Mouse (Mus musculus): ENCODE results near the gene 0610030E20Rik. TPM values are rescaled to one million over a fixed set of nuclear protein-coding genes. Genes with fewer than 3 reads are reported as not detected.
A peak's percentile ranks its signal among the peaks of the same experiment; 100 is the strongest.

Gene 0610030E20Rik
- polyA plus RNA-seq, 1 experiment from 2014 or later: 18.7 TPM

GRCm38 (mm10) chr6:72354025-72354424, 6.9 kb downstream of the 0610030E20Rik start:
- H3K27ac ChIP-seq: no peak overlapping the region
- no peak overlapping the region for H3K4me3 ChIP-seq
- H3K4me2 ChIP-seq: peak overlapping the region; percentile 84; the same call in 1 of the 2 replicates
- H3K9me3 ChIP-seq: no peaks in the 10 kb centered on the region
- WGBS: 88% methylated on average over 1 of the region's 1 CpGs
- H3K36me3 ChIP-seq (replicated peaks): peaks cover 7% of the 10 kb centered on the region; the same call in 1 of the 2 replicates
- peaks cover 26% of the 10 kb centered on the region for H3K4me1 ChIP-seq
- ATAC-seq (replicated peaks): no peak
- H3K27me3 ChIP-seq (replicated peaks): no peaks in the 10 kb centered on the region
- no peak overlapping the region for H3K9ac ChIP-seq

GRCm38 (mm10) chr6:72355066-72355911, 8.2 kb downstream of the 0610030E20Rik start, which contains the start of gene Tmem150a:
TSS of gene Tmem150a (plus strand) at chr6:72355447.
- H3K4me3 ChIP-seq: peak within 1 kb of the TSS; percentile 58
- peaks cover 6% of the 10 kb centered on the region; the same call in 1 of the 2 replicates for H3K36me3 ChIP-seq (replicated peaks)
- peak within 1 kb of the TSS; percentile 67 for H3K27ac ChIP-seq
- H3K4me2 ChIP-seq: peak within 1 kb of the TSS; percentile 84
- H3K9me3 ChIP-seq: no peaks in the 10 kb centered on the region
- no peaks in the 10 kb centered on the region for H3K27me3 ChIP-seq (replicated peaks)
- WGBS: under 1% methylated on average over 68 of the region's 71 CpGs
- peaks cover 25% of the 10 kb centered on the region for H3K4me1 ChIP-seq
- H3K9ac ChIP-seq: peak within 1 kb of the TSS; percentile 76
- ATAC-seq (replicated peaks): peak; percentile 88

GRCm38 (mm10) chr6:72356001-72356532, 8.9 kb downstream of the 0610030E20Rik start:
- Histone ChIP-seq H3K4me3 (peak overlapping the region; percentile 58), H3K27me3 (replicated peaks) (no peaks in the 10 kb centered on the region), H3K4me1 (peaks cover 32% of the 10 kb centered on the region), H3K4me2 (peak overlapping the region; percentile 84), H3K36me3 (replicated peaks) (0 out of 2 replicates have a peak, but pooled peaks cover 4% of the 10 kb centered on the region), H3K9ac (peak overlapping the region; percentile 76), H3K27ac (peak overlapping the region; percentile 67), H3K9me3 (no peaks in the 10 kb centered on the region)
- peak; percentile 26 for ATAC-seq (replicated peaks)
- 34% methylated on average over 8 of the region's 8 CpGs for WGBS

GRCm38 (mm10) chr6:72357164-72358079, 10.3 kb downstream of the 0610030E20Rik start:
- H3K9me3 ChIP-seq: no peaks in the 10 kb centered on the region
- 80% methylated on average over 5 of the region's 5 CpGs for WGBS
- no peak for ATAC-seq (replicated peaks)
- 0 out of 2 replicates have a peak, but pooled peaks cover 4% of the 10 kb centered on the region for H3K36me3 ChIP-seq (replicated peaks)
- H3K4me2 ChIP-seq: no peak overlapping the region
- H3K27ac ChIP-seq: no peak overlapping the region
- H3K4me1 ChIP-seq: peaks cover 40% of the 10 kb centered on the region
- no peaks in the 10 kb centered on the region for H3K27me3 ChIP-seq (replicated peaks)
- no peak overlapping the region for H3K9ac ChIP-seq
- no peak overlapping the region for H3K4me3 ChIP-seq

GRCm38 (mm10) chr6:72358086-72358764, 11.1 kb downstream of the 0610030E20Rik start:
- H3K9me3 ChIP-seq: no peaks in the 10 kb centered on the region
- no peak overlapping the region for H3K9ac ChIP-seq
- no peak overlapping the region for H3K4me2 ChIP-seq
- H3K27ac ChIP-seq: no peak overlapping the region
- peaks cover 43% of the 10 kb centered on the region for H3K4me1 ChIP-seq
- H3K36me3 ChIP-seq (replicated peaks): 0 out of 2 replicates have a peak, but pooled peaks cover 4% of the 10 kb centered on the region
- no peak overlapping the region for H3K4me3 ChIP-seq
- no peak for ATAC-seq (replicated peaks)
- WGBS: 92% methylated on average over 10 of the region's 10 CpGs
- H3K27me3 ChIP-seq (replicated peaks): no peaks in the 10 kb centered on the region

- WGBS: 90% methylated on average over 2 of the region's 2 CpGs
- Histone ChIP-seq H3K4me1 (peaks cover 39% of the 10 kb centered on the region), H3K36me3 (replicated peaks) (0 out of 2 replicates have a peak, but pooled peaks cover 4% of the 10 kb centered on the region), H3K27ac (no peak overlapping the region), H3K9ac (no peak overlapping the region), H3K9me3 (no peaks in the 10 kb centered on the region), H3K4me2 (no peak overlapping the region), H3K4me3 (no peak overlapping the region), H3K27me3 (replicated peaks) (no peaks in the 10 kb centered on the region)
- ATAC-seq (replicated peaks): no peak
Observed at GRCm38 (mm10) chr6:72359343-72359742, 12.2 kb downstream of the 0610030E20Rik start.

- no peak for ATAC-seq (replicated peaks)
- Histone ChIP-seq H3K9ac (no peak overlapping the region), H3K4me2 (no peak overlapping the region), H3K9me3 (no peaks in the 10 kb centered on the region), H3K36me3 (replicated peaks) (0 out of 2 replicates have a peak, but pooled peaks cover 4% of the 10 kb centered on the region), H3K27ac (no peak overlapping the region), H3K27me3 (replicated peaks) (no peaks in the 10 kb centered on the region), H3K4me1 (peaks cover 33% of the 10 kb centered on the region), H3K4me3 (no peak overlapping the region)
- WGBS: 83% methylated on average over 11 of the region's 11 CpGs
Observed at GRCm38 (mm10) chr6:72359891-72360598, 12.9 kb downstream of the 0610030E20Rik start.

- H3K4me3 ChIP-seq: no peak overlapping the region
- WGBS: 65% methylated on average over 7 of the region's 7 CpGs
- peak overlapping the region; percentile 65; the same call in 1 of the 2 replicates for H3K4me2 ChIP-seq
- H3K9ac ChIP-seq: no peak overlapping the region
- H3K9me3 ChIP-seq: no peaks in the 10 kb centered on the region
- ATAC-seq (replicated peaks): no peak
- peaks cover 33% of the 10 kb centered on the region for H3K4me1 ChIP-seq
- no peak overlapping the region for H3K27ac ChIP-seq
- no peaks in the 10 kb centered on the region for H3K27me3 ChIP-seq (replicated peaks)
- 0 out of 2 replicates have a peak, but pooled peaks cover 4% of the 10 kb centered on the region for H3K36me3 ChIP-seq (replicated peaks)
Observed at GRCm38 (mm10) chr6:72360599-72360935, 13.4 kb downstream of the 0610030E20Rik start.

- Histone ChIP-seq H3K9me3 (no peaks in the 10 kb centered on the region), H3K27ac (no peak overlapping the region), H3K9ac (peak overlapping the region; percentile 73; the same call in 1 of the 2 replicates), H3K4me2 (peak overlapping the region; percentile 65), H3K4me3 (peak overlapping the region; percentile 78), H3K36me3 (replicated peaks) (0 out of 2 replicates have a peak, but pooled peaks cover 4% of the 10 kb centered on the region), H3K4me1 (peaks cover 31% of the 10 kb centered on the region), H3K27me3 (replicated peaks) (no peaks in the 10 kb centered on the region)
- no peak for ATAC-seq (replicated peaks)
- 81% methylated on average over 5 of the region's 5 CpGs for WGBS
Observed at GRCm38 (mm10) chr6:72361121-72361551, 14.0 kb downstream of the 0610030E20Rik start.

GRCm38 (mm10) chr6:72362132-72363028, 15.3 kb downstream of the 0610030E20Rik start:
- H3K4me1 ChIP-seq: peaks cover 18% of the 10 kb centered on the region
- H3K9me3 ChIP-seq: no peaks in the 10 kb centered on the region
- H3K4me3 ChIP-seq: peak overlapping the region; percentile 78
- ATAC-seq (replicated peaks): peak; percentile 99
- no peaks in the 10 kb centered on the region for H3K27me3 ChIP-seq (replicated peaks)
- peak overlapping the region; percentile 65 for H3K4me2 ChIP-seq
- H3K27ac ChIP-seq: peak overlapping the region; percentile 78
- 0 out of 2 replicates have a peak, but pooled peaks cover 4% of the 10 kb centered on the region for H3K36me3 ChIP-seq (replicated peaks)
- H3K9ac ChIP-seq: peak overlapping the region; percentile 73
- WGBS: under 1% methylated on average over 42 of the region's 42 CpGs

All from midbrain, embryonic 15.5 days (tissue).